Mouse (Mus musculus) left cerebral cortex, postnatal 25 days (tissue): ENCODE data around the gene Myh9. TPM values are rescaled to one million over a fixed set of nuclear protein-coding genes. Genes with fewer than 3 reads are reported as not detected.
"Not testable (repeated sequence)": the region's sequence is repeated elsewhere in the genome, so short reads cannot be mapped to it uniquely, and the experiment has no call there.

ENCODE experiments used
- DNase-seq, 2 experiments: peaks; one replicate each; pipeline ENCODE4 v3.0.0; 2022; ENCODE audit warnings: low spot score in 2 of 2, mixed read lengths in 1 of 2
- intact Hi-C: fragments of 180-260 bp; cut with DNase I; formaldehyde crosslinking; loops from one replicate; pipeline ENCODE4 v1.15.1; 2025
- total RNA-seq, 2 experiments: library from RNA; stranded (reverse); gene quantifications; 2 replicates each; pipeline ENCODE4 v1.2.3; 2021

Gene Myh9
- total RNA-seq, 2 experiments from 2014 or later: 69.9 to 75.5 TPM

GRCm38 (mm10) chr15:77746326-77746725 lies 95.6 kb downstream of the Myh9 start:
- no peak for DNase-seq
- intact Hi-C loops: no loop called here

DNA sequence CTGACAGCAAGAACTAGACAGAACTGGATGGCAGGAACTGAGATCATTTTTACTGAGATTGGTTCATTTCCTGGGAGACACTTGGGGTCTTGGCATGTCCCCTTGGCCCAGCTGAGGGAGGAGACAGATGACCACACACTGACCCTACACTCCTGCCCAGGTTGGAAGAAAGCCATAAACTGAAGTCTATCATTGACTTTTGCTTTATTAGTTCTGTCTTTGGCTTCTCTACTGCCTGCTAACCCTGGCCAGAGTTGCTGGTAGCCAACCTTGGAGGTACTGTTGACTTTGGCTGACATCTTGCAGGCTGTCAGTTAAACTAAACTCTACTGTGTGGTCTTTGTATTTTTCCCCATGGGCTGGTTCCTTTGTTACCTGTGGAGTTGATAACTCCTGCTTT lies 96.9 kb downstream of the Myh9 start:
- no peak for DNase-seq
- intact Hi-C loops: no loop called here

DNA sequence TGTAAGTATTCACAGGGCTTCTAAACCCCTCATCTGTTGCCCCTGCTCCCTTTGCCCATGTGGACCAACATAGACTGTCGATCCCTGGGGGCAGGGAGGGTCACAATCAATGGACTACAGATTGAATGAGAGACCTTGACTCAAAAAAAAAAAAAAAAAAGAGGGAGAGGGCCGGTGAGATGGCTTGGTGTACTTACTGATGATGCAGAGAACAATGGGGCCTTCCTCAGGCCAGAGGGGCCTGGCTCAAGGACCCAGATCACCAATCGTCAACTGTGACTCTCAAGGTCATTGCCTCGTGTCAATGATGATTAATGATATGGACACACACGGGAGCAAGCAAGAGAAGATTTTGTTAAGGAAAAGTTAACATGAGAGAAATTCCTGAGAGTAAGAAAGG lies 97.3 kb downstream of the Myh9 start:
- intact Hi-C loops: no loop called here
- DNase-seq: no peak

GRCm38 (mm10) chr15:77741556-77741955 lies 100.4 kb downstream of the Myh9 start:
- intact Hi-C loops, DNase-seq: not testable (repeated sequence)

GRCm38 (mm10) chr15:77740511-77741297 lies 101.3 kb downstream of the Myh9 start:
- intact Hi-C loops: no loop called here
- DNase-seq: no peak

- DNase-seq, intact Hi-C loops: not testable (repeated sequence)
These were observed 108.1 kb downstream of the Myh9 start for GRCm38 (mm10) chr15:77733903-77734302.

- DNase-seq, intact Hi-C loops: not testable (repeated sequence)
These were observed 108.6 kb downstream of the Myh9 start for GRCm38 (mm10) chr15:77733380-77733779.

GRCm38 (mm10) chr15:77732851-77733250 lies 109.1 kb downstream of the Myh9 start:
- intact Hi-C loops, DNase-seq: not testable (repeated sequence)

GRCm38 (mm10) chr15:77731605-77732004 lies 110.4 kb downstream of the Myh9 start:
- DNase-seq: no peak
- intact Hi-C loops: no loop called here

DNA sequence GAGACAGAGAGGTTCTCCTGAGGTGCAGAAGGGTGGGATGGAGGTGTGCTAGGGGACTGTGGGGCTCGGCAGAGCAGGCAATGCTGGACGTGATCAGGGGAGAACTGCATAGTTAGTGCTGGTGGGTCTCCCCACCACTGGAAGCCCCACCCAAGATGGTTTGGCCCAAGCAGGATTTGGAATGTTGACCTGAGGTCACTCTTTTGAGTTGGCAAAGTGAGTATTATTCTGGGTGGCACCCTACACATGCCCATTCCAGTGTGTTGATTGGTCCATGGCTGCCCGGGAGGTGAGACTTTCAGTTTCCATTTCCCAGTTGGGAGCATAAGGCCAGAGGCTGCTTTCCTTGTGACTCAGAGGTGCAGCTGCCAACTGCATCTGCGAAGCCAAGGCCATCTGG lies 113.2 kb downstream of the Myh9 start, which contains the start of gene Apol9b:
Apol9b (plus strand) TSS at position 301 of the 400 bp plus-strand sequence.
- not testable (repeated sequence) for DNase-seq
- intact Hi-C loops: loop anchor here (5.0 kb wide), 1 partner anchor 316 kb away; the partner anchor contains the start of gene Apol9a

DNA sequence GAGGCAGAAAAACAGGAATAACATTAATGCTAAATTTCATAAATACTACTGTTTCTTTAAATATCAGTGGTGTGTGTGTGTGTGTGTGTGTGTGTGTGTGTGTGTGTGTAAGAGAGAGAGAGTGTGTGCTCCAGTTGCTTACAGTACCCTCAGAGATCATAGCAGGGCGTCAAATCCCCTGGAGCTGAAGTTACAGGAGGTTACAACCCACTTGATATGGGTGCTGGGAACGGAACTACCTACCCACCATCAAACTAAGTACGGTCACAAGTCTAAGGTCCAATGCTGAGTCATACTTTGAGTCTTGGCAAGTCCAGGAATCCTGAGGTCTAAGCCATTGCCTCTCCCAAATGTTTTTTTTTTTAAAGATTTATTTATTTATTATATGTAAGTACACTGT lies 114.2 kb downstream of the Myh9 start:
- intact Hi-C loops: loop anchor here (5.0 kb wide), 1 partner anchor 315 kb away; the partner anchor contains the start of gene Apol9a
- DNase-seq: not testable (repeated sequence)

DNA sequence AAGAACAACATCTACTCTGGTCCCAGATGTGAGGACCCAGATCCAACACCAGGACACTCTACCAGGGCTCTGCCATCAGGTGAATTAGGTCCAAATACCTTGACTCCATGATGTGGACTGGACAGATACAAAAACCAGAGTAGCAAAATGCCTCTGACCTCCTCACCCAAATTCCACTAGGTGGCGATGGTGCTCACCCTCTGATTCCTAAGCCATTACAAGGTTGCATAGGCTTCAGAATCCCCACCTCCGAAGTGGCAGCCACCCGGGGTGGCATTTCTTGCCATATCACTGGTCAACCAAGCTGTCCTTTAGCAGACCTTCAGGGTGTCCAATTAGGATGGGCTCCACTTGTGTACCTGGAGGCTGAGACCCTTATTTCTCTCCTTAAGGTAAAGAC lies 114.8 kb downstream of the Myh9 start:
- not testable (repeated sequence) for DNase-seq
- intact Hi-C loops: loop anchor here (5.0 kb wide), 1 partner anchor 315 kb away; the partner anchor contains the start of gene Apol9a

- intact Hi-C loops: loop anchor here (5.0 kb wide), 1 partner anchor 313 kb away; the partner anchor contains the start of gene Apol9a
These were observed 116.5 kb downstream of the Myh9 start for GRCm38 (mm10) chr15:77725393-77726020.

GRCm38 (mm10) chr15:77724208-77724911 lies 117.6 kb downstream of the Myh9 start:
- DNase-seq, intact Hi-C loops: not testable (repeated sequence)

More at GRCm38 (mm10) chr15:77725393-77726020, 116.5 kb downstream of the Myh9 start:
- not testable (repeated sequence) for DNase-seq

DNA sequence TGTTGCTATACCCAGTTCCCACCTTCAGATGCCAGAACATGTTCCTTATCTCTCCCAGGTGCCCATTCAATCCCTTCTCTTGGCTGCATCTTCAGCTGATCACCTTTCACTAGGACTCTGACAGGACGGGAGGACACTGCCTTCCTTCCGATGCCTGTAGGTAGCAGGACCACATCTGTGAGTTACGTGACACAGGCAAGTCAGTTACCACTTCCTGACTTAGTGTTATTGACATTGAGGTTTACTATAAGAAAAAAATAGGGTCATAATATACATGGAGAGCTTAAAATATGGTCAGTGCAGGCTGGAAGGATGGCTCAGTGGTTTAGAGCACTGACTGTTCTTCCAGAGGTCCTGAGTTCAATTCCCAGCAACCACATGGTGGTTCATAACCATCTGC lies 120.5 kb downstream of the Myh9 start:
- DNase-seq, intact Hi-C loops: not testable (repeated sequence)

GRCm38 (mm10) chr15:77718240-77718639 lies 123.7 kb downstream of the Myh9 start:
- intact Hi-C loops, DNase-seq: not testable (repeated sequence)
